Mouse (Mus musculus) testis, adult 2 months (tissue): ENCODE results near the gene Rxfp1.

Experiments
- CTCF ChIP-seq: fragments of 200-500 bp; IDR thresholded peaks from 2 replicates; pipeline ENCODE4 v1.5.1; 2012; ENCODE audit warnings: low read depth, mild to moderate bottlenecking, inconsistent platforms, low read length, moderate library complexity; ENCODE audit not compliant: control insufficient read depth, insufficient read depth, insufficient replicate concordance
- POLR2A ChIP-seq: fragments of 200-500 bp; IDR thresholded peaks from 2 replicates; pipeline ENCODE4 v1.6.1; 2012; ENCODE audit warnings: low read depth, mild to moderate bottlenecking, inconsistent platforms, low read length, moderate library complexity; ENCODE audit not compliant: control insufficient read depth

GRCm38 (mm10) chr3:79706436-79706835, 31.2 kb downstream of the Rxfp1 start:
- no peak for TF ChIP-seq CTCF
- no peak for TF ChIP-seq POLR2A
